13 mouse cellular contexts compared by ENCODE assay signal in genomic region chr9:102194063-102194462, GRCm38 (mm10).
DNase-seq lines count a peak whose midpoint lies in the region; ATAC-seq and TF ChIP-seq lines count a peak whose summit lies in the region.
"Had no signal": no experiment of that assay in that cellular context is flagged by ENCODE, and none has a peak within 500 bp of the region (broad histone marks: within the 10 kb centered on the region; RNA-seq: fewer than 3 reads in every experiment).

No protein-coding gene starts in this region.

- 66% methylated on average over 4 of the region's 4 CpGs for WGBS in hindbrain, embryonic 14.5 days
- WGBS in heart, embryonic 11.5 days (ENCODE audit: insufficient replicate concordance): 80% methylated on average over 4 of the region's 4 CpGs

- peaks cover 13% of the 10 kb centered on the region for H3K27me3 ChIP-seq in hindbrain, embryonic 14.5 days (ENCODE audit: control insufficient read depth, insufficient read depth, low read length)
- H3K27me3 ChIP-seq in heart, embryonic 11.5 days (ENCODE audit: control insufficient read depth, insufficient read depth, low read length): no peaks in the 10 kb centered on the region; the same call in 1 of the 2 replicates
- H3K27me3 ChIP-seq: embryonic facial prominence, embryonic 15.5 days; liver, embryonic 13.5 days had no signal

- no peak for TF ChIP-seq CTCF in left cerebral cortex, adult 2 months (IDR thresholded peaks at IDR 0.05)

- no peaks in the 10 kb centered on the region for H3K9me3 ChIP-seq in hindbrain, embryonic 14.5 days (ENCODE audit: control insufficient read depth, low read length)
- no peaks in the 10 kb centered on the region for H3K9me3 ChIP-seq in heart, embryonic 11.5 days (replicated peaks; ENCODE audit: control insufficient read depth, low read length)
- H3K9me3 ChIP-seq: embryonic facial prominence, embryonic 15.5 days; liver, embryonic 13.5 days had no signal

- peaks cover 44% of the 10 kb centered on the region for H3K4me1 ChIP-seq in hindbrain, embryonic 14.5 days (replicated peaks; ENCODE audit: control insufficient read depth, insufficient read depth, low read length)
- H3K4me1 ChIP-seq in heart, embryonic 11.5 days (ENCODE audit: control insufficient read depth, insufficient read depth, low read length): no peaks in the 10 kb centered on the region
- H3K4me1 ChIP-seq: liver, embryonic 13.5 days had no signal

- intact Hi-C loops in left cerebral cortex, adult 2 months (cut with DNase I): no loop called here
- intact Hi-C loops in left cerebral cortex, postnatal 10 days (cut with DNase I): no loop called here

- peaks cover 8% of the 10 kb centered on the region for H3K36me3 ChIP-seq in hindbrain, embryonic 14.5 days (replicated peaks; ENCODE audit: control insufficient read depth, insufficient read depth)
- no peaks in the 10 kb centered on the region for H3K36me3 ChIP-seq in heart, embryonic 11.5 days (ENCODE audit: control insufficient read depth, insufficient read depth, low read length)
- H3K36me3 ChIP-seq: embryonic facial prominence, embryonic 15.5 days; liver, embryonic 13.5 days had no signal

- H3K9ac ChIP-seq in hindbrain, embryonic 14.5 days: no peak overlapping the region
- no peak overlapping the region for H3K9ac ChIP-seq in heart, embryonic 11.5 days (ENCODE audit: low read depth, low read length)
- H3K9ac ChIP-seq: embryonic facial prominence, embryonic 15.5 days; liver, embryonic 13.5 days had no signal

- peak; percentile 61 to 77 for DNase-seq in cerebellum, postnatal 10 days
- no peak for DNase-seq in left cerebral cortex, adult 2 months (ENCODE audit: extremely low spot score in 1 of 2, low spot score in 2 of 2)
- DNase-seq in left cerebral cortex, postnatal 10 days (ENCODE audit: extremely low spot score in 1 of 2, low spot score in 2 of 2): no peak
- peak; percentile 34 for DNase-seq in adrenal gland, postnatal 14 days
- no peak for DNase-seq in hindbrain, embryonic 14.5 days (ENCODE audit: low spot score)
- DNase-seq: gastrocnemius, postnatal 10 days; liver, embryonic 13.5 days; right cerebral cortex, postnatal 4 days had no signal

- no peak for ATAC-seq in cerebellum, adult (ENCODE audit: insufficient number of reproducible peaks, low FRiP score, low TSS enrichment)
- ATAC-seq in hindbrain, embryonic 14.5 days (ENCODE audit: low FRiP score): no peak
- ATAC-seq in erythroid progenitor cell, adult 5-6 weeks (replicated peaks; ENCODE audit: low FRiP score, poor library complexity, severe bottlenecking): no peak
- ATAC-seq in heart, embryonic 11.5 days (replicated peaks; ENCODE audit: insufficient number of reproducible peaks, low FRiP score, low TSS enrichment): no peak
- ATAC-seq: intestine, postnatal 0 days had no signal

- no peak overlapping the region for H3K4me3 ChIP-seq in left cerebral cortex, adult 2 months
- H3K4me3 ChIP-seq in hindbrain, embryonic 14.5 days (replicated peaks; ENCODE audit: low read length): no peak overlapping the region
- no peak overlapping the region for H3K4me3 ChIP-seq in heart, embryonic 11.5 days (ENCODE audit: low read depth, low read length)
- H3K4me3 ChIP-seq: embryonic facial prominence, embryonic 15.5 days; liver, embryonic 13.5 days had no signal

- H3K27ac ChIP-seq in left cerebral cortex, adult 2 months: peak overlapping the region; percentile 50
- H3K27ac ChIP-seq in hindbrain, embryonic 14.5 days: peak overlapping the region; percentile 18; the same call in 1 of the 2 replicates
- no peak overlapping the region for H3K27ac ChIP-seq in heart, embryonic 11.5 days (ENCODE audit: low read depth, low read length)
- H3K27ac ChIP-seq: liver, embryonic 13.5 days had no signal

- H3K4me2 ChIP-seq in hindbrain, embryonic 14.5 days (replicated peaks): no peak overlapping the region
- no peak overlapping the region for H3K4me2 ChIP-seq in heart, embryonic 11.5 days
- H3K4me2 ChIP-seq: embryonic facial prominence, embryonic 15.5 days; liver, embryonic 13.5 days had no signal

Comparison
In these comparisons a context has a peak if more than half of its experiments do, and no peak if none do; other contexts are left out.
1. DNase-seq: peak in cerebellum, postnatal 10 days (2 of 2) and adrenal gland, postnatal 14 days (single experiment); none in left cerebral cortex, adult 2 months (0 of 2), left cerebral cortex, postnatal 10 days (0 of 2) and hindbrain, embryonic 14.5 days (single experiment).